Mouse (Mus musculus): ENCODE measurements around the gene 4930402F06Rik.

4930402F06Rik gene

DNA sequence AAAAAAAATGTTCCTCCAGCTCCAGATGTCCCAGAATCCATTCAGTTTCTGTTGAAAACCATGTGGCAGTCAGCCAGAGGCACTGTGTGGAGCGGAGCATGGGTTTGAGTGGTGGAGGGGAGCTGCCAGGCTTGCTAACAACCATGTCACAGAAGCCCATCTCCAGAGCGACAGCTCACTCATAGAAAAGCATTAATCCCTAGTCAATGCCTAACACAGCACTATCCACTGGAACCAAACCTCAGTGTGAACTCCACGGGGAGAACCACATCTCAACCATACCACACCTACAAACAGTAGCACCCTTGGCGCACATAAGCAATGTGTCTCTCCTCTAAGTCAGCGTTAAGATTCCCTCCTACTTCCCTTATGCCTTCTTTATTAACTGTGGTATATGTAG lies at the start of gene 4930402F06Rik:
Gene 4930402F06Rik, minus strand, starts transcription at position 80 of the 400 bp plus-strand sequence.
- no peak for DNase-seq

DNA sequence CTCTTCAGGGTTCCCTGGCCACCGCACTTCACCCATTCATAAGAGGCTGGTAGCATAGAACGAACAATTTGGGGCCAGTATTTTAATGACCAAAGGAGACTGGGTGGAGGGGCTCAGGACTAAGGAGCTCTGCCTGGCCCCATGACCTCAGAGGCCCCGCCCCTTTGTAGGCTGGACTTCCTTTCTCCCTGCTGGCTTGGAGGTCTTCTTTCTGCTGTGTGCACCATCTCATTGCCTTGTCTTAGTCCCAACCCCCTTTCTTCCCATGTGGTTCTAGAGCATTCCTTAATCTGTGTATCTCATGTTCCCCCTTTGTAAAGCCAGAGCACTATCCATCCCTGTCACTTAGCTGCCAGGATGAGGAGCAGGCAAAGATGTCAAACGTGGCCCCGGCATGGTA lies 49.3 kb upstream of the 4930402F06Rik start:
- DNase-seq: peak in 1 of 2 experiments; percentile 57

DNA sequence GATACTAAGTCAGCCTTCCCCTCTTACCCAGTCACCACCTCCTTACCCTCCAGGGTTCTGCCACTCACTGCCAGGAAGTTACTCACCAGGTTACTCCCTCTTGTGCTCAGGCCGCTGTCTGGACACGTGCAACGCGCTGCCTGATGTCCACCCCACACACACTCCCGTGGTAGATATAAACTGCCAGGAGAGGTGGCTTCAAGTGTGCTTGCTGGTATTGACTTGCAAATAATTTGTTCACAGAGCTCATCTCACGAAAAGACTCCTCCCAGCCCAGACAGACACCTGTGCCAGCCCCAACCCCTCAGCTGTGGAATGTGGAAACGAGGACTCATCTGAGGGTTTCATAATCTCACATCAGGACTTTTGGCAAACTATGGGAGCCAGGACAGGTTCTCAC lies 48.6 kb upstream of the 4930402F06Rik start:
- peak in 1 of 2 experiments; percentile 38 for DNase-seq

DNA sequence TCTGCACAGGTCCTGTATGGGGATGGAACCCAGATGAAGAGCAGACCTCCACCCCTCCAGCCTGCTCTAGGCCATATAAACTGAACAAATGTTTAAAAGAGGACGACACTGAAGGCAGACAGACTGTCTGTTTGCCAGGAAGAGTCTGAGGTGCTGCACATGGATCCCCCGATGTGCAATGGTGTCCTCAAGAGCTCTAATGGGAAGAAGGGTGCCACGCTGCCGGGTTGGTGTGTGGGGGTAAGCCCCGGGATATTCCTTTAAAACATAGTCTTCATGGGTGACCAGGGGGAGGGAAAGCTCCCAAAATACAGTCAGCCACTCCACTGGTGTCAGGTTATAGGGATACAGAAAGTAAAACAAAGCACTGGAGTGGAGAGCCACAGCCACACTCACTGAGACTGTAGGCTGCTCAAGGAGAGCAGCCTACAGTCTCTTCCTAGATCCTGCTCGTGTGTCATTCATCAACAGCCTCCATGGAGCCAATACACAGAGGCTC lies 47.8 kb upstream of the 4930402F06Rik start:
- no peak for DNase-seq

DNA sequence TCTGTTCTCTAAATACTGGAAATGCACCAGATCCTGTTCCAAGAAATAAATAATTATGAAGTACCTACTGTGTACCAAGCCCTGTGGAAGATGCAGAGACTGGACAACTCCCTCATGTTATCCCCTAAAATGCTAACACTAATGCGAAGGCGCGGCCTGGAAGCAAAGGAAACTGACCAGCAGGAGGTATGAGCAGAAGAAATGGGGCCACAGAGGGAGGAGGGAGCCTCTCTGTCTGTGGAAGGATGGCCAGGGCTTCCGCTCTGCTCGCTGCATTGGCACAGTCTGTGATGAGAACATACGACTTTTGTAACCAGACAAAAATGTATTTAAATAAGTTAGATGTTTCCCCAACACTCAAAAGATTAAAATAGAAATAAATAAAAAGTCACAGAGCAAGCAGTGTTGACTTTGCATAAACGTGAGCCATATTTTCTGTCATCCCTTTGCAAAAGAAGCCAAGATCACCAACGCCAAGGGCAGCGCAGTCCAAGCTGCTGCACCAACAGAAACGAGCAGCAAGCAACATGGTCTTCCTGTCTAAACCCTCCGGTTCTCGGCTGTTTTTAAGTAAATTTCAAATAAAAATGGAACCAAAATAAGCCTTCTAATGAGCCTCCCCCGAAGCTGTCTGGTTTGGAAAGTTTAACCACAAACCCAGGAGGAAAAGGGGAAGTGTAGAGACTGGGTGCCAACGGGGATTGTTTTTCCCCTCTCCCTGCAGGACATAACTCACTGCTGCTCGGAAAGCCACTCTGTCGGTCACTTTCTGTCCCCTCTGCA lies 47.2 kb upstream of the 4930402F06Rik start:
- no peak for DNase-seq

DNA sequence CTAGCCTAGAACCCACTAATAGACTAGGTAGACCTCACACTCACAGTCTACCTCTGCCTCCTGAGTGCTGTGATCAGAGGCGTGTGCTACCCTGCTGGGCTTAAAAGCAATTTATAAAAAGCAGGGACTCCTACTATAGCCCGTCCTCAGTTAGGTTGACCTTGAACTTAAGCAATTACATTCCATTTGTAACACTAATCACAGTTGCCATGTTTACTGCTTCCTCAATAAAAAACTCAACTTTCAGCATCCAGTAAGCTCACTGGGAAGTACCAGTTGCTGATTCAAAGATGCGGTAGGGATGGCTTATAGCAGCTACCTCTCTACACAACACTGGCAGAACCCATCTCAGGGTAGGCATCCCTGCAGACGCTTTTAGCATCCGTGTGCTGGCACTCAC lies 46.4 kb upstream of the 4930402F06Rik start:
- DNase-seq: no peak

DNA sequence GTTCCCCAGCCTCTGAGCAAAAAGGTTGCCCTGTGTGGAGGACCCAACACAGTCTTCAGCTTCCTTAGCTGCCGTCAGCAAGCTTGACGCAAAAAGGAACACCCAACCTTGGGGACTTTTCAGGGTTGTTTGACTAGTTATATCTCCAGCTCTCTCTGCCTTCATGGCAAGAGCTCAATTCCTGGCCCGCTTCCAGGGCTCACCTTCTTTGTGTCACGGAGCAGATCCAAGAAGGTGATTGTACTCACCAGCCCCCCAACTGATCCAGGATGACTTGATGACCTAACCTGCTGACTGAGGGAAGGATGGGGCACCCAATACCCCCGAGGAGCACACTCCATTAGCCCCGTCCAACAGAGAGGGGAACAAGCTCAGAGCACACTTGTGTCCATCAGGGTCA lies 45.1 kb upstream of the 4930402F06Rik start:
- no peak for DNase-seq

DNA sequence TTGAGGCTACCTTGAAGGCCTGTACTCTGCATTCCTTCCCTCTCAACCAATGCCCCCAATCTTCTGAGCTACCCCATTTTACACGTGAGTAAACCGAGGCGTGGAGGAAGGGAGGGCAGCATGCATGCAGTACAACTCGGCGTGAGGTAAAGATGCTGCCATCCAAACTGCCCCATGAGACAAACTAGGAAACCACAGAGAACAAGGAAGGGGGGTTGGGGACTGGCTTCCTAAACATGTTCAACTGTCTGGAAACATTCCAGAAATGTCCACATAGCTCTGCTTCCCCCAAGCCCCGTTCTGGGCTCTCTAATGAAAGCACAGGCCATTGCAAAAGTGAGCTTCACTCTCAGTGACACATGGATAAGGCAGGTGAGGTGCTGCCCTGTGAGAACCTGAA lies 44.4 kb upstream of the 4930402F06Rik start:
- DNase-seq: no peak

DNA sequence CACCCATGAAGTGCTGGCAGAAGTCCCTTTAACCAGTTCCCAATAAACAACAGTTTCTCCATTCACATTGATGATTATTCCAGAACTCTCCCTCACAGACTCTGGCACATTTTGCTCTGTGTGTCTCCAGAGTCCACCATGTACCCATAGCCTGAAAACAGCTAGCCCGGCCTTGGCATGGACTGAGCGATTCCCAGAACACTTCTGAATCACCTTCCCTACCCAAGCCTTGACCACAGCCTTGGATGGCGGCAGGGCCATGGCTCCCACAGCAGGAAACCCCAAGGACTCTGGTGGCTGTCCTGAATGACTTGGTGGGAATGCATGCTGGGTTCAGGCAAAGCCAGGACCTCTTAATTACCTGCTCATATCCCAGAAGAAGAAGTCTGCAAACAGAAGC lies 43.5 kb upstream of the 4930402F06Rik start:
- no peak for DNase-seq

DNA sequence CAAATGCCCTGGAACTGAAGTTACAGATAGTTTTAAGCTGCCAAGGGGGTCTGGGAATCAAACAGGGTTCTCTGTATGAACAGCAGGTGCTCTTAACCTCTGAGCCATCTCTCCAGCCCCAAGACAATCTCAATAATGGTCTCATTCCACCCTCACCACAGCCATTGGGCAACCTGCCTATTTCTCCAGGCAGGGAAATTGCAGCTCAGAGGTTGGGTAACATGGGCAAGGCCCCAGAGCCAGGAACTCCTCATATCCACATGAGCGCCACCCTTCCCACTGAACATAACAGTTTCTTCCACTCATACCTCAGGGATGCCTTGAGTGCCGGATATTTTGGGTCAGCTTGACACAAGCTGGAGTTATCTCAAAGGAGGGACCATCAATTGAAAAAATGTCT lies 40.8 kb upstream of the 4930402F06Rik start:
- DNase-seq: no peak

DNA sequence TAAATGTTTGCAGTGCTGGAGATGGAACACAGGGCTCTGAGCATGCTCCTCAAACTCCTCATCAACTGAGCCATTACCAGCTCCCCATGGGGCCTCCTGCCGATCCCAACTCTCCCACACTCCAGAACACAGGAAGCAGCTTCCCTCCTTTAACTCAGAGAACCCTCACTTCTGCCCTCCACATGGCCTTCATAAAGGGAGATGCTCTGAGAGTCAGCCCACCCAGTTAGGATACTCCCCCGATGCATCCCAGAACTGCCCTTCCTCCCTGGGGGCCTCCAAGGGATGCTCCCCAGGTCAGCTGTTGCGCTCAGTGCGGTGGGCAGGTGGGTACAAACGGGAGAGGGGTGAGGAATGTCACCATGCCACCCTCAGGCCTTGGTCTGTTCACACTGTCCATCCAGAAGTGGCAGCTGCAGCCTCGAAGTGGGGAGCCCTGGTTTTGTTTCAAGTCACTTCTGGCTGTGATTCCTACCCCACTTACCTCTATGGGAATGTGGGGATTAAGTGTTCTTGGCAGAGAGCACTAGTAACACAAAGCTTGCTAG lies 37.7 kb upstream of the 4930402F06Rik start:
- DNase-seq: no peak

DNA sequence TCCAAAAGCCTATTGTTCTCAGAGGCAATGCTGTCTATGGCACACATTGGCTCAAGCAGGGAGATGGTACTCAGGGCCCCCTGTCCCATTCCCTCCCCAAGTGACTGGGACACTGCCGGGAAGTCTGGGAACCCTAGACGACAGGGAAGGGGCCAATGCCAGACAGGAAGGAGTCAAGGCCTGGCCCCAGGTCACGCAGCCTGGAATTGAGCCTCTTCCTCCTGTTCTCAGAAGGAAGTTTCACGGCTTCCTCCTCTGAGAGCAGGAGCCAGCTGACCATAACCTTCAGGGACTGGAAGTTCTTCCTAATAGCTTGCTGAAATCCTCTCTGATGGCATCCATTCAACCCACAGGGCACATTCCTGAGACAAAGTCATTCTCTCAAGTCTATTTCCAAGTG lies 36.5 kb upstream of the 4930402F06Rik start:
- DNase-seq: no peak

DNA sequence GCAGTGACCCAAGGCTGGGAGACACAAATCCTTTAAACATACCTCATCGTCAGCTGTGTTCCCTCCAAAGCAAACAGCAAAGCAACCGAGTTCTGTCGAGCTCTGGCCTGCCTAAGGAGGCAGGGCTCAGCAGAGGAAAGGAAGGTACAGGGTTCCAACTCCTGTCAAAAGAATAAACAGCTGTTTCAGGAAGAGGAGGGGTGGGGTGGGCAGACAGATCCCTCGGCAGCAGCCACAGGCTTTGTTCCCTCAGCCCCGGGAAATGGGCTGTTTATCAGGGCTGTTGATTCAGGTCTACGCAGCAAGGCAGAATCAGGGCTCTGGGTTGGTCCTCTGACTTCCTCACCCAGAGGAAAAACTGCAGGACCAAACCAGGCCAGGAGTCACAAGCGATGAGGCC lies 35.5 kb upstream of the 4930402F06Rik start:
- no peak for DNase-seq

DNA sequence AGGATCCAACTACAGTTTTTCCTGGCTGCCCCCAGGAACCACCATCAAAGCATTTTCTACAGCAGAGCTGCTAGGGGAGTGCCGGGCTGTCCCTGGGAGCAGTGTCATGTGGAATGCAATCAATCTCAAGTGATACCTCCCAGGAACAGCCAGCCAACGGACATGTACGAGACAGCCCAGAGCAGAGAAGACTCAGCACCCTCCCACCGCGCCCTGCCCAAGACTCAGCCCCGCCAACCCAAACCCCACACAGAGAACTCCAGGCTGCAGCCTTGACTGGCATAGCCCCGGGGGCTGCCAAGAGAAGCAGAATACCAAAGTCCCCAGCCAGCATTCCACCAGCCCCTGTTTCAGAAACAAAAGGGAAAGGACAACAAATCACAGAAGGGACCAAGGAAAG lies 35.0 kb upstream of the 4930402F06Rik start:
- DNase-seq: no peak

DNA sequence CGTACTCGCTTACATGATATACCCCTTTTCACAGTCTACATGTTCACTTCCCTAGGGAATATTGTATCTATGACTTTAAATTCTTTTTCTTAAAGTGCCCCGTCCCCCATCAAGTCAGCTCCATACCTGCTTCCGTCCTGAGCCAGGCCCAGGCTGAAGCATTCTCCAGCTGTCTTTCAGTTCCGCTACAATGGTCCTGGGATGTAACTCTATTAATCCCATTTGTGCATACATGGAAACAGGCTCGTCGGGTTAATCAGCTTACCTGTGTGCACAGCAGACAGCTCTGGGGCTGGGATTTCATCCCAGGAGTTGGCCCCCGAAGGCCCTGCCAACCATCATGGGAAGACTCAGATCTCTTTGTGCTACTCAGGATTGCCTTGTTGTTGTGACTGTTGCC lies 33.8 kb upstream of the 4930402F06Rik start:
- no peak for DNase-seq

DNA sequence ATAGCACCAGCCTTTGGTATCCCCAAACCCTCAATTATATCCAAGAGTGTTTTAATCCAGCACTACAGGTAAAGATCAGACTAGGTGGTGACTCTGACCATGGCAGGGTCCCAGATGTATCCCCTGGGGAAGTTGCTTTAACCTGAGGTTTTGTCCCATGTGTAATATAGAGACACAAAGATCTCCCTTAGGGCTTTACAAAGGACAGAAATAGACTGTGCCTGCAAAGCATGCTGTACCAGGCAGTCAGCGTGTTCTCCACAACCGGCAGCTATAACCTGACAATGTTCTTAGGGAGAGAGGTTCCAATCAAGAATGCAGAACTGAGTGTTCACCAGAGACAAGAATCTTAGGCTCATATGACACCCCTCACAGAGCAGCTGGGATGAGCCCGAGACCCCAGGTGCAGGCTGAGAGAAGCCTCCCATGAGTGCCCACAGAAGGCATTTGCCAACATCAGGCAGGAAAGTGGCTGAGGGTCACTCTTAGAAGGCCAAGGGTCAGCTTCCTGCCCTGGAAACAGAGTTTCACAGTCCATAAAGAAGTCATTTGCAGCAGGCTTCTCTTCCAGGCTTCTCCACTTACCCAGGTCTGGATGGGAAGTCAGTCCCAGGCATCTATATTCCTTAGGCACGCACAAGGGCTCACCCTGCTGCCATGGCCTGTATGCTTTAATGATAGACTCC lies 31.8 kb upstream of the 4930402F06Rik start:
- DNase-seq: no peak

DNA sequence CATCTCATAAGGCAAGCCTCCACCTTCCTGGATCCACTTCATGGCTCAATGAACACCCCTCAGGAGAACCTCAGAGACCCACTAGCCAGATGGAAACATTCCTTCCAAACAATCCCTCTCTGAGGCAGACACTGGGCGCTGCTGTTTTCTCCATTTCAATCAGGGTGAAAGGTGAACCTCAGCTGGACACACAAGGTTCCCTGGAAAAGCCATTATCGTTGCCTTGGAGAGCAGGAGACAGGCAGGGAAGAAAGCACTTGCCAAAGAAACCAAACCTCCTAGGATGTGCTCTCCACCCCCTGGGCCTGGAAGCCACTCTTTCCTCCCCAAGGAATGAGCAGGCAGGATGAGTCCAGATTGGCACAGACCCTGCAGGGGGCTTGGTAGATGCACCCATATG lies 30.6 kb upstream of the 4930402F06Rik start:
- no peak for DNase-seq

DNA sequence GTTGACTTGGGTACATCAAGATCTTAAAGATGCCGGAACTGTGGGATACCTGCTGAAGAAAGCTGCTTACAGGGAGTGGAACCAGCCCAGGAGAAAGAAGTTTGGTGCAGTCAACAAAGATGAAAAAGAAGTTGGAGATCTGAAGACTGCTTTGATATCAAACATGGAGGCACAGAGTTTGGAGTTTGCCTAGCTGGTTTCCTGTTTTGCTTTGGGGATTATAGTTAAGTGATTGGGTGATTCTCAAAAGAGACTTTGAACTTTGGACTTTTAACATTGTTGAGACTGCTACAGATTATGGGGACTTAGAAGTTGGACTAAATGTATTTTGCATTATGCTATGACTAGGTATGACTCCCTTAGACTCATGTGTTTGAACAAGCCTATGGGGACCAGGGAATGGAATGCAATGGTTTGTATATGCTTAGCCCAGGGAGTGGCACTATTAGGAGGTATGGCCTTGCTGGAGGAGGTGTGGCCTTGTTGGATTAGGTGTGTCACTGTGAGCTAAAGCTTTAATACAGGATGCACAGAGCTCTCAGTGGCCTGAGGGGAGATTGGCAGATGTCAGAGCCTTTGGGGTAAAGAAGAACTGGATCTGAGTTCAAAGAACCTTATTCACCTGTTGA lies 26.9 kb upstream of the 4930402F06Rik start:
- DNase-seq: no peak

DNA sequence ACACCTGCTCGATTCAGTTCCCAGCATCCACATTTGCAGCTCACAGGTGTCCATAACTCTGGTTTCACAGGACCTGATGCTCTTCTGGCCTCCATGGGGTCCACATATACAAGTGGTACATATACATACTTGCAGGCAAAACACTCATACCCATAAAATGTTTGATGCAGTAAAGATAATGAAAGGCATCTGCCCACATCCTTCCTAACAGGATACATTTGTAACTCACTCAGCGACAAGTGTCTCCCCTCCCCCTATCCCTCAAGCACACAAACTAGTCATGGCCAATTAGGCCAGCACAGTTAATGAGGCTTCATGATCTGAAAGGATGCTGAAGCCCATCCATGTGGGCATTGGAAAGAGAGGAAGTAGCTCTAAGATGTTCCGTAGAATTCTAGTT lies 25.4 kb upstream of the 4930402F06Rik start:
- DNase-seq: no peak

DNA sequence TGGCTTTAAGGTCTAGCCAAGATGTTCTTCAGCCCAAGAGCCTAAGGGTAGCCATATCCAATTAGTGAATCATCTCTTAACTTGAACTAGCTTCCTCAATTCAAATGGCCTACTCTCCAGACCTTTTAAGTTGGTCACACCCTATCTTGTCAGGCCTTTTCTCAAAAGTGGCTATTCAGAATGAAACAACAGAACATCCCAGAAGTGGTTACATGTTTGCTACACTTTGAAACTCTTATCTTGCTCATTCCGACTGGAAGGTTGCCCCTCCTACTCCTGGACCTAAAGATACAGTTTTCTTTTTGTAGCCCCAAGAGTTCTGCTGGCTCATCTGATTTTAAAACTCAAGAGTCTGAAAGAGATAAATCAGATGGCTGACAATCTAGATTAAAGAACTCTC lies 23.7 kb upstream of the 4930402F06Rik start:
- DNase-seq: no peak

DNA sequence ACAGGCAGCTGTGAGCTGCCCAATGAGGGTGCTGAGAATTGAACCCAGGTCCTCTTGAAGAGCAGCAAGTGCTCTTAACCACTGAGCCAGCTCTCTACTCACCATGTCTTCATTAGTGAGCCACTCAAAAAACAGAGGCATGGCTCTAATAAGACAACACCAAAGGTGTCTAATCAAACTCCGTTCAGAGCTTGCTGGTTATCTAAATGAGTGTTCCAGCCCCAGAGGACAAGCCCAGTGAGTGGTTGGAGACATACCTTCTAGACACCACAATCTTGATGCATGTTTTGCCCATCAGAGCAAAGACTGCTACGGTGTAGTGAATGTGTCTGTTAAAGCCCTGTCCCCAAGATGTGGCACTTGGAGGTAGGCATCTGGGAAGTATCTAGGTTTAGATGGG lies 22.7 kb upstream of the 4930402F06Rik start:
- no peak for DNase-seq

DNA sequence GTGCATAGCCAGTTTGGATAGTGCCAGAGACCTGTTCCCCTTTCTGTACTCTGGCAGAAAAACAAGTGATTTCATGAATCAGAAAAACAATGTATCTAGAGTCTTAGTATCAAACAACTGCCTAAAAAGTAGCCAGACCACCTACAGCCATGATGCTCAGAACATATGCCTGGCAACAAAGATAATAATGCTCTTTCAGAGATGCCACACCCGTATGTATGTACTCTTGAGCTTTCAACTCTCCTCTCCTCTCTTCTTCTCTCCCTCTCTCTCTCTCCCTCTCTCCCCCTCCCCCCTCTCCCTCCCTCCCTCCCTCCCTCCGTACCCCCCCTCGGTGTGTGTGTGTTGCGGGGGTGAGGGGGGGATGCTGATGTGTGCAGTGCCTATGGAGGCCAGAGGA lies 22.3 kb upstream of the 4930402F06Rik start:
- no peak for DNase-seq

DNA sequence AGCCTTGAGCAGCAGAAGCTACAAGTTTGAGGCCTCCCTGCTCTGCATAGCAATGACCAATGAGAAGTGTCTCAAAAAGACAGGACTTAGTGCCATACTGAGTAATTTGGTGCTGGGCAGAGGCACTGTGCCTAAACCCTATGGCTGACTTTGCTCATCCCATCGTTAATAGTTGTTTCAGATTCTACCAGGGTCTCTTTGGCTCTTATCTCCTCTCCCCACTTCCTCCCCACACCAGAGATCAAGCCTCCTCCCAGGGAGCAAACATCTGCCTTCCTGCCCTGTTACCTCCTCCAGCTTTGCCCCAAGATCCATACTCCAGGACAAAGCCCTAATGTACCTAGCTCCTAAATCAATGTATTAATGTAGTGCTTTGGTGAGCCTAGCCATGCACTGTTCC lies 20.3 kb upstream of the 4930402F06Rik start:
- DNase-seq: no peak

DNA sequence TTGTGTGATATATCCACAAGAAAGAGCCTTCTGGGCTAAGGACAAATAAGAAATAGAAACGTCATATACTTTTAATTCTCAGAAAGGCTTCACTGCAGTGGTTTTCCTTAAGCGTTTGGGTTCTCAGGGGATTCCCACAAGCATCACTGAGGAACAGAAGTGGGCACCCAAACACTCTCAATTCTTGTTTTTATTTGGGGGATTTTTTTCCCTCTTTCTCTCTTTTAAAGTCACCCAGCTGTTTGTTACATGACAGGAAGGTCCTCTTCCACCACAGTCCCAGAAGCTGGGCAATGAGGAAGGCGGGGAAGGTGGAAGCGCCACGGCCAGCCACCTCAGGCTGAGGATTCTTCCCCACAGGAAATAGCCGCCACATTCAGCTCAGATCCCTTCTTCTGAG lies 19.5 kb upstream of the 4930402F06Rik start:
- no peak for DNase-seq

Data from thymus, postnatal 36 days (tissue).